Mouse (Mus musculus) heart, embryonic 15.5 days (tissue): ENCODE results near the gene B3gnt6. TPM values are rescaled to one million over a fixed set of nuclear protein-coding genes. Genes with fewer than 3 reads are reported as not detected.

ENCODE experiments used
- ATAC-seq: fragments of 200-750 bp; cut with Nextera tagmentation; replicated peaks from 2 replicates; pipeline ENCODE4 v1.8.0; 2017; ENCODE audit warnings: low read depth, moderate TSS enrichment; ENCODE audit not compliant: insufficient number of reproducible peaks, insufficient read depth, low FRiP score
- H3K27ac ChIP-seq: fragments of 300-500 bp; sonication (generic); 2 replicates; pipeline ENCODE4 v1.5.1; 2015; ENCODE audit warnings: mild to moderate bottlenecking, inconsistent platforms
- H3K27me3 ChIP-seq: fragments of 300-500 bp; sonication (generic); 2 replicates; pipeline ENCODE4 v1.6.1; 2015; ENCODE audit warnings: inconsistent platforms
- H3K36me3 ChIP-seq: fragments of 300-500 bp; sonication (generic); 2 replicates; pipeline ENCODE4 v1.6.1; 2015; ENCODE audit warnings: mild to moderate bottlenecking, inconsistent platforms
- H3K4me1 ChIP-seq: fragments of 300-500 bp; sonication (generic); replicated peaks from 2 replicates; pipeline ENCODE4 v1.6.1; 2015; ENCODE audit warnings: inconsistent platforms
- H3K4me2 ChIP-seq: fragments of 300-500 bp; sonication (generic); 2 replicates; pipeline ENCODE4 v1.6.1; 2015; ENCODE audit warnings: inconsistent platforms, mild to moderate bottlenecking, moderate library complexity
- H3K4me3 ChIP-seq: fragments of 300-500 bp; sonication (generic); 2 replicates; pipeline ENCODE4 v1.5.1; 2015; ENCODE audit warnings: mild to moderate bottlenecking, inconsistent platforms
- H3K9ac ChIP-seq: fragments of 300-500 bp; sonication (generic); 2 replicates; pipeline ENCODE4 v1.6.1; 2015; ENCODE audit warnings: mild to moderate bottlenecking, inconsistent platforms
- H3K9me3 ChIP-seq: fragments of 300-500 bp; sonication (generic); replicated peaks from 2 replicates; pipeline ENCODE4 v1.6.1; 2016; ENCODE audit warnings: inconsistent platforms
- WGBS: fragments of 180-500 bp; shearing (Covaris S2); methylation state at CpG from one replicate; pipeline ENCODE4 v1.1.7; 2015; ENCODE audit warnings: mixed read lengths; 5-methylcytosine and 5-hydroxymethylcytosine counted together
- polyA plus RNA-seq: library from polyadenylated mRNA; unstranded; fragments of >200 nt; fragmentation: Nextera tagmentation; extraction: Ambion mirVana; gene quantifications from 2 replicates; pipeline ENCODE4 v1.2.1, GENCODE M21; 2015

Gene B3gnt6
- 0.19 TPM in 1 of 2 replicates, not detected in the other for polyA plus RNA-seq

DNA sequence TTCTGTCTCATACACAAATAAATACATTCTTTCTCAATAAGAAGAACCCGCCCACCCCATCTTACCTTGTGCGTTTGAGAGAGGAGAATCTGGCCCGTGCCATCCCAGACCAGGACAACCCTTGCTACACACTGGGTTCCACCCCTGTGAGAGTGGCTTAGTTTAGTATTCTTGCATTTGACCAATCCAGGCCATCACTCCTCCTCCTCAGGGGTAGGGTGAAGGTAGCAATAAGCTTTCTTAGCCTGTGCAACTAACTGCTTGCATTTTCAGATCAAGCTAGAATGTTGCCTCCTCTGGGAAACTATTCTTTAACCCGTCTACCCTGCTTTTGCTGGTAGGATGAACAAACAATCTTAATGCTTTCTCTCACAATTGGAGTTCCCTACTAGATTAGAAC, at the start of gene B3gnt6:
B3gnt6 (minus strand) TSS at position 101 of the 400 bp plus-strand sequence.
- Histone ChIP-seq H3K27ac (no peak within 1 kb of the TSS), H3K4me3 (no peak within 1 kb of the TSS), H3K4me1 (peaks cover 2% of the 10 kb centered on the region), H3K36me3 (no peaks in the 10 kb centered on the region), H3K27me3 (peaks cover 23% of the 10 kb centered on the region), H3K9me3 (no peaks in the 10 kb centered on the region), H3K4me2 (no peak within 1 kb of the TSS), H3K9ac (no peak within 1 kb of the TSS)
- no peak for ATAC-seq
- whole genome bisulfite sequencing: 86% methylated on average over 4 of the region's 4 CpGs

DNA sequence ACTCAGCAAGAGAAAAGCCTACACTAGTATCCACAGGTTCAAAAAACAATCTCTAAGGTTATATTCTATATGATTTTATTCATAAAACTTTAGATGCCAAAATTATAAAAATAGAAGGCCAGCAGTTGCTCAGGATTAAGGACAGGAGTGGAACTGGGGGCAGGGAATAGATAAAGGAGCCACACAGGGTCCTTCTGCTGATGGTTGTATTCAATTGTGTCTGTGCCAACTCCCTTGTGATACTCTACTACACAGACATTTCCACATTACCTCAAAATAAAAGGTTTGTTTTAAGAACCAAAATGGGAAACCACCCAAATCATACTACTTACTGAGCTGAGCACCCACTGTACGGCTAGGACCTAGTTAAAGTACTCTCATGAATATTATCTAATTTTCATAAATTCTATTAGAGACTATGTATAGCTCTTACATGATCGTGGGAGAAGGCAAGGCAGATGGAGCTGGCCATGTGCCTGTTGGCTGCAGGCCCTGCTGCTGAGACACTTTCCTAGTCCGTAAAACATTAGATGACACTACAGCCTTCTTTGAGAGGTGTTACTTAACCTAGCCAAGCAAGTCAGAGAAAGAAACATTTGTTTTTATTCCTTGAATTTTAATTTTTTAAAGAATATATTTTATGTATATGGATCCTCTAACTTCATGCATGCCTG, 37.5 kb upstream of the B3gnt6 start:
- WGBS: 41% methylated on average over 3 of the region's 3 CpGs
- Histone ChIP-seq H3K4me3 (no peak overlapping the region), H3K9ac (no peak overlapping the region), H3K9me3 (no peaks in the 10 kb centered on the region), H3K36me3 (no peaks in the 10 kb centered on the region), H3K4me1 (0 out of 2 replicates have a peak, but pooled peaks cover 5% of the 10 kb centered on the region), H3K27me3 (no peaks in the 10 kb centered on the region), H3K4me2 (no peak overlapping the region), H3K27ac (0 out of 2 replicates have a peak overlapping the region, but pooled peaks have one; percentile 12)
- no peak for ATAC-seq

DNA sequence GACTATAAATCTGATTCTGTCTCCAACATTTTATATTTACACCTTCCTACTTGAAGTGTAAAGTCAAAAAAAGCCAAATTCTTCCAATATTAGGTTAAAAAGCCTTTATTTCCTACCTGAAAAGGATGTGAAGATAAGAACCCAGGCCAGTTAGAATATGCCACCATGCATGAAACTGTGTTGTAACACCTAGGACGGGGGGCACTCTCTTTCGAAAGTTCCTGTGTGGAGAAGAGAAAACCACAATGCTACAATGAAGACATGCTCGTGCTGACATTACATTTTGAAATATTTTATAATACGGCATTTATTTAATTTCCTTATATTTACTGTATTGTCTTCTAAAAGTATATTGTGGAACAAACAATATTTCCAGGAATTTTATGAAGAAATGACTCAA, 24.5 kb upstream of the B3gnt6 start:
- ATAC-seq: no peak
- no peak overlapping the region for H3K27ac ChIP-seq
- no peaks in the 10 kb centered on the region for H3K36me3 ChIP-seq
- 90% methylated on average over 4 of the region's 4 CpGs for WGBS
- H3K9me3 ChIP-seq: no peaks in the 10 kb centered on the region
- H3K9ac ChIP-seq: no peak overlapping the region
- H3K27me3 ChIP-seq: no peaks in the 10 kb centered on the region
- no peak overlapping the region for H3K4me3 ChIP-seq
- H3K4me2 ChIP-seq: no peak overlapping the region
- H3K4me1 ChIP-seq: no peaks in the 10 kb centered on the region

DNA sequence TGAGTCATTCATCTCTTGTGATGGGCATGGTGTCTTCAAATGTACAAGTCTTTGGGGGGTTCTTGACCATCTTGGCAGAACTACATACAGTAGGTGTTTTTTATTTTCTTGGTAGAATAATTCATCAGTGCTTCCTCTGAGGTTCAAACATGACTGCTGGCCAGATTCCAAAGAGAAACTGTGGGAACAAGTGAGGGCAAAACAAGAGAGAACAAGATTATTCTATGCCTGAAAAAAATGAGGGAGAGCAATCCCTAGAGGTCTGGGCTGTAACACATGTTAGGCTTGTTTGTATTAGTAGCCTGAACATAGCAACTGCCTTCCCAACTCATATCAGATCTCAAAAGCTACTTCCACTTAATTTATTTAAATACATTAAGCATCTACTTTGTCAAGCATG, 17.4 kb upstream of the B3gnt6 start:
- no peaks in the 10 kb centered on the region for H3K9me3 ChIP-seq
- H3K4me3 ChIP-seq: no peak overlapping the region
- no peak overlapping the region for H3K9ac ChIP-seq
- no peak overlapping the region for H3K27ac ChIP-seq
- no peak for ATAC-seq
- H3K4me2 ChIP-seq: no peak overlapping the region
- H3K4me1 ChIP-seq: no peaks in the 10 kb centered on the region
- no peaks in the 10 kb centered on the region for H3K36me3 ChIP-seq
- no peaks in the 10 kb centered on the region for H3K27me3 ChIP-seq

DNA sequence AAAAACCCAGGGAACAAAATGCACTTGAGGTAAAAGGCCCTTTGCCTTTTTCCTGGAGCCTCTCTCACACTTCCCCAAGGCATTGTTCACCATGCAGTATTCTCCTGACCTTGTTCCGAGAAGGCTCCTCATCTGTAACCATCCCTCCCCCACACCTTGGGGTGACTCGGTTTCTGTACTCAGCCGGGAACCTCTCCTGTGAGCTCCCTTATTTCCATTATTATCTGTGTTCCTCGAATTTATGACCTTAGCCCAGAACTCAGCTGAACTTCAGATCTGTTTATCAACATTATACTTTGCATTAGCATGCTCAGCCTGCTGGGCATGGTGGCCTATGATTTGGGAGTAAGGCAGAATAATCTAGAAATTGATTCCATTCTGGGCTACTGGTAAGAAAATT, 3.7 kb upstream of the B3gnt6 start:
- 64% methylated on average over 4 of the region's 4 CpGs for WGBS
- H3K4me3 ChIP-seq: no peak overlapping the region
- no peak overlapping the region for H3K4me2 ChIP-seq
- no peak overlapping the region for H3K27ac ChIP-seq
- ATAC-seq: no peak
- no peaks in the 10 kb centered on the region for H3K27me3 ChIP-seq
- no peak overlapping the region for H3K9ac ChIP-seq
- H3K9me3 ChIP-seq: no peaks in the 10 kb centered on the region
- no peaks in the 10 kb centered on the region for H3K4me1 ChIP-seq
- H3K36me3 ChIP-seq: no peaks in the 10 kb centered on the region

DNA sequence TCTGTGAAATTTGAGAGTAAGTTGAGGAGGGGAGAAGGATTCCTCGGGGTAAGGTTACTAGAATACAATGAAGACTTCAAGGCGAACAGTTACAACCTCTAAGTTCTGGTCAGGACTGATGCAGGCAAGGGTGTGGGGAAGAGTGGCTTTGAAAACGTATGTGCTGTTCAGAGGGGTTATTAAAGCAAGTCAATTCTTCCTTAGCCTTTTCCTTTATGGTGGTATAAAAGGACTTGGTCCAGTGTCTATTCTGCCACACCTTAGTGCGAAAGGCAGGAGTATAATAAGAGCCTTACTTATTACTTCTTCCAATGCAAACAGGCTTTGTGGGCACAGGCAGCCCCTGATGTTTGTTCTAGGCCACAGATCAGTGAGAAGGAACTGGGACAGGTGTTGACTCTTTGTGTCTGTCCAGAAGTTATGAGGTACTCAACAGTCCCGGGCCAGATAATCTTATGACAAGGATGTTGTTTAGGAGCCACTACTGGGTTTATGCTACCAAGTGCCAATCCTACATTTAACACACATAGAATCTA, 2.3 kb upstream of the B3gnt6 start:
- Histone ChIP-seq H3K9me3 (no peaks in the 10 kb centered on the region), H3K4me1 (no peaks in the 10 kb centered on the region), H3K9ac (no peak overlapping the region), H3K4me2 (no peak overlapping the region), H3K27ac (no peak overlapping the region), H3K36me3 (no peaks in the 10 kb centered on the region), H3K27me3 (peaks cover 1% of the 10 kb centered on the region; the same call in 1 of the 2 replicates), H3K4me3 (no peak overlapping the region)
- 71% methylated on average over 5 of the region's 5 CpGs for WGBS
- no peak for ATAC-seq

DNA sequence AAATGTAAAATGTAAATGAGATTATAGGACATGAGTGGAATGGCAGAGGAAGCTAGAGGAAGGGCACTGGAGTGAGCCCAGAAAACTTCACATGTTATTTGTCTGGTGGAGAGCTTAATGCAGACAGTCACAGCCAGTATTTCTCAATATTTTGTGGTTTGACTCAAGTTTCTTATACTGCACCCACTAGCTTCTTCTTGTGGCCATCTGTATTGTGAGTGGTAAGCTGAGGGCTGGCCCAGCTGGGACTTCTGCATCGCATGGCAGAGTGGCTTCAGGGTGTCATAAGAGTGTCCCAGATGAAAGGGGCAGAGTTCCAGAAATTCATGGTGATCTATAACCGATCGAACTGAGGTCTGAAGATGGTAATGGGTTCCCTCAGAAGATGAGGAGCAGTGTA, 1.1 kb upstream of the B3gnt6 start:
- Histone ChIP-seq H3K36me3 (no peaks in the 10 kb centered on the region), H3K9ac (no peak overlapping the region), H3K9me3 (no peaks in the 10 kb centered on the region), H3K27me3 (peaks cover 13% of the 10 kb centered on the region), H3K4me3 (no peak overlapping the region), H3K4me2 (no peak overlapping the region), H3K4me1 (no peaks in the 10 kb centered on the region), H3K27ac (no peak overlapping the region)
- no peak for ATAC-seq
- 83% methylated on average over 3 of the region's 3 CpGs for WGBS

DNA sequence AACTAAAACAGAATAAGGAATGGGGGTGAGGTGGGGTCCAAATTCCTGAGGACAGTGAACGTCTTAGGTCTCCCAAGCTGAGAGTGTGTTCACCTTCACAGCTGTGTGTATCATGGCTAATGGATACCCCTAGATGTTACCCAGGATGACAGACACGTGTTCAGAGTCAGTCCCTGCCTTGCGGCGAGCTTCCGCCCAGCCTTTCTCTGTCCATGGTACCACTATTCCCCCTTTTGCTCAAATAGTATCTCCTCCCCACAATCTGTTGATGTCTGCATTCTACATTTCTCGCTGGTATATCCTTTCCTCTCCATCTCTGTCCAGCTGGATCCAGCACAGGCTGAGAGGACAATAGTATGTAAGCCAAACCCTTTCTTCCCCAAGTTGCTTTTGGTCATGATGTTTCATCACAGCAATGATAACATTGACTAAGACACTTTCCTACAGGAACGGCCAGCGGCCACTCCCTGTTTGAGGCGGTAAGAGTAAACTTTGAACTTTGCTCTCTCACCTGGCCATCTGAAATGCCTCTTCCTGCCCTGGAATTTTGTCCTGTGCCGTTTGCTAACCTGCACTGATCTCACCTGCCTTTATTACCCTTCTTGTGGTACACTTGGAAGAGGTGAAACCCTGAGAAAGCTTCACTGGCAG, 4.0 kb downstream of the B3gnt6 start:
- Histone ChIP-seq H3K27me3 (peaks cover 57% of the 10 kb centered on the region), H3K9ac (no peak overlapping the region), H3K4me3 (no peak overlapping the region), H3K27ac (no peak overlapping the region), H3K4me1 (peaks cover 14% of the 10 kb centered on the region), H3K4me2 (no peak overlapping the region), H3K9me3 (no peaks in the 10 kb centered on the region), H3K36me3 (no peaks in the 10 kb centered on the region)
- ATAC-seq: no peak
- WGBS: 35% methylated on average over 10 of the region's 10 CpGs

DNA sequence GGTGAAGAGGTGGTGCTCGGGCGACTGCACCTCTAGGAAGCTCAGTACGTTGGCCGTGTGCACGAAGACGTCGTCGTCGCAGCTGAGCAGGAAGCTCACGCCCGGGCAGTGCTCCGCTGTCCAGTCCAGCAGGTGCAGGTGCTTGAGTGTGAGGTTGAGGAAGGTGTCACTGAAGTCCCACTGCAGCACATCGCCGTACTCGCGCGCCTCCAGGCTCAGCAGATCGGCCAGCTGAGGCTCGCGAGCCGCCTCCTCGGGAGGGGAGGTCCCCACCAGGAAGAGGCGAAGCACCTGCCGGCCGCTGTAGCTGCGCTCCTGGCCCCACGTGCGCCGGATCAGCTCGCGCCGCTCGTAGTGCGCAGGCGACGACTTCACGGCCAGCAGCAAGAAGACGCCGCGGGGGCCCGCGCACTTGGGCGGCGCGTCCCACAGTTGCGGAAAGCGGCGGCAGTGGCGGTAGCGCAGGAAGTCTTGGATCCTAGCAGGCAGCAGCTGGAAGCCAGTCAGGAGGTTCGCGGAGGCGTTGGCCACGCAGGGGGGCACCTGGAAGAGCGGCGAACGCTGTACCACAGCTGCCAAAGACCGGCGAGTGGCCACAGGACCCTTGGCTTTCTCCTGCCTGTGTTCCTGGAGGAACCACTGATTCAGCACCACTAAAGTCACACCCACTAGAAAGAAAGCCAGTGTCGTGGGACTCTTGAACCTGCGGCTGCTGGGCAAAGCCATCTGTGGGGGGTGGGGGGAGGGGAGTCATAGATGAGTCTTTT, 5.1 kb downstream of the B3gnt6 start:
- peak overlapping the region; percentile 74 for H3K4me2 ChIP-seq
- peaks cover 57% of the 10 kb centered on the region for H3K27me3 ChIP-seq
- H3K4me3 ChIP-seq: peak overlapping the region; percentile 48
- ATAC-seq: no peak
- no peaks in the 10 kb centered on the region for H3K9me3 ChIP-seq
- WGBS: 2% methylated on average over 61 of the region's 61 CpGs
- H3K9ac ChIP-seq: no peak overlapping the region
- no peaks in the 10 kb centered on the region for H3K36me3 ChIP-seq
- H3K4me1 ChIP-seq: peaks cover 14% of the 10 kb centered on the region
- H3K27ac ChIP-seq: no peak overlapping the region

DNA sequence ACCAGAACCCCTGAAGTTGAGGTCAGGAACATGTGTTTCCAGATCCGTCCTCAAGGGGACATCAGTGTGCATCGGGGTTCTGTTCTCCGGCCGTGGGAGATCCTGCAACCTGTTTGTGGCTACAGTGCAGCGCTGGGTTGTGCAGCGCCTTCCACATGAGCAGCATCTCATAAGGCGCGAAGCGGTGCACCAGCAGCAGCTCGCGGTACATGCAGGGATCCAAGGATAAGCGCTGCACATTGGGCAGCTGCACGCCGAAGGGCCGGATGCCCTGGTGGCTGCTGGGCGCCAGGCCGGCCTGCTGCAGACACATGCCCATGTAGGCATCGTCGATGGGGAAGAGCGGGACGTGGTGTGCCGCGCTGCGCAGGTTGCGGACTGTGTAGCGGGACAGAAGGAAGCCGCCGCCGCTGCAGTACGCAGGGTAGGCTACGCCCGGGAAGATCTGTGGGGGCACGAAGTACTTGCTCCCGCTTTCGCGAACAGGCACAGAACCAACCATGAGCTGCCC, 5.7 kb downstream of the B3gnt6 start:
- no peak overlapping the region for H3K27ac ChIP-seq
- ATAC-seq: 0 out of 2 replicates have a peak, but pooled peaks have one; percentile 35
- peaks cover 14% of the 10 kb centered on the region for H3K4me1 ChIP-seq
- no peaks in the 10 kb centered on the region for H3K36me3 ChIP-seq
- H3K4me2 ChIP-seq: peak overlapping the region; percentile 74
- 7% methylated on average over 36 of the region's 36 CpGs for WGBS
- H3K4me3 ChIP-seq: peak overlapping the region; percentile 48
- H3K9me3 ChIP-seq: no peaks in the 10 kb centered on the region
- H3K27me3 ChIP-seq: peaks cover 57% of the 10 kb centered on the region
- H3K9ac ChIP-seq: no peak overlapping the region

DNA sequence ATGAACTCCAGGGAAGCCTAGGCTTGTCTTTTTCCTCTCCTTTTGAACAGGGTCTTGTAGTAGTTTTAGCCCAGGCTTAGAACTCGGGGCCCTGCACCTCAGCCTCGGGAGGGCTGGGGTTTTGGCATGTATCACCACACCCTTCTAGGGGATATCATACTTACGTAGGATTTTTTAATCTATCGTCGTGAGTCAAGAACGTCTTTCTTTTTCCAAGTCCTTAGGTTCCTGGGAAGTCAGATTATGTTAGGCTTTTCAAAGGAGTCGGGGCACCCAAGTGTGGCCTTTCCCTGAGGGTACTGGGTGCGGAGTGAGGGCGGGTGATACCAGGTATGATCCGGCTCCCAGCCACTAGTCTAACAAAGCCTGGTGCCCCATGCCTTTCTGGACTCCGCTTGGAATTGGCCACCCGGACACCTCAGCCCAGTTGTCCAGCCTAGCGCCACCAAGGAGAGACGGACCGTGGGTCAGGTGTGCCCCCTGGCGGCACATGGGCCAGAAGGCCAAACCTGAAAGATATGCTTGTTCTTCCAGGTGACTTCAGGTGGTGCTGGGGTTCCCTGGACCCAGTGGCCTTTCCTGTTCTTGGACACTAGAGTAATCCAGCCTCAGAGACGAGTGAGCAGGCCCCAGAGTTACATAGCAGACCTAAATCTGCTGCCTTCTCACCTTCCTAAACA, 7.6 kb downstream of the B3gnt6 start:
- H3K27me3 ChIP-seq: peaks cover 57% of the 10 kb centered on the region
- peaks cover 14% of the 10 kb centered on the region for H3K4me1 ChIP-seq
- no peak overlapping the region for H3K9ac ChIP-seq
- H3K4me2 ChIP-seq: no peak overlapping the region
- no peak for ATAC-seq
- H3K9me3 ChIP-seq: no peaks in the 10 kb centered on the region
- WGBS: 62% methylated on average over 17 of the region's 17 CpGs
- no peaks in the 10 kb centered on the region for H3K36me3 ChIP-seq
- no peak overlapping the region for H3K27ac ChIP-seq
- H3K4me3 ChIP-seq: no peak overlapping the region
